Mouse (Mus musculus) urinary bladder, postnatal 10 days (tissue): ENCODE data around the gene Dnpep.

Experiments used
- DNase-seq: peaks from one replicate; pipeline ENCODE4 v3.0.0; 2022; ENCODE audit warnings: low spot score

Gene Dnpep

GRCm38 (mm10) chr1:75262969-75263951 is 54.5 kb downstream of the Dnpep start:
- DNase-seq = no peak

GRCm38 (mm10) chr1:75261278-75261677 is 56.5 kb downstream of the Dnpep start:
- no peak for DNase-seq
